Mouse (Mus musculus): ENCODE measurements at regions not wholly inside any gene's neighbourhood (a gene's known extent, or its start where the extent isn't known, plus 50 kb on each side); places are given as distances from the start of the nearest gene placed in this dataset.
A peak's percentile ranks its signal among the peaks of the same experiment; 100 is the strongest.

GRCm38 (mm10) chr3:66646251-66646650, 334.9 kb upstream of the Rsrc1 start:
- no peak overlapping the region for H3K4me3 ChIP-seq (ENCODE audit: low read depth, low read length)
- H3K36me3 ChIP-seq (ENCODE audit: control insufficient read depth, insufficient read depth, low read length), result no peaks in the 10 kb centered on the region
- H3K4me2 ChIP-seq (ENCODE audit: low read length), result no peak overlapping the region
- H3K4me1 ChIP-seq (replicated peaks; ENCODE audit: control insufficient read depth, insufficient read depth, low read length), result 0 out of 2 replicates have a peak, but pooled peaks cover 6% of the 10 kb centered on the region
- DNase-seq (ENCODE audit: low spot score) (no peak), ATAC-seq (replicated peaks; ENCODE audit: low FRiP score, low TSS enrichment, low read depth) (no peak)
- 17% methylated on average over 4 of the region's 4 CpGs for WGBS
- no peaks in the 10 kb centered on the region for H3K9me3 ChIP-seq (ENCODE audit: control insufficient read depth, low read length)
- H3K27ac ChIP-seq (ENCODE audit: low read depth), result no peak overlapping the region
- H3K27me3 ChIP-seq (replicated peaks; ENCODE audit: control insufficient read depth, insufficient read depth, low read length), result no peaks in the 10 kb centered on the region
- H3K9ac ChIP-seq (ENCODE audit: low read length), result no peak overlapping the region

GRCm38 (mm10) chr3:66649271-66649670, 331.9 kb upstream of the Rsrc1 start:
- H3K4me2 ChIP-seq (ENCODE audit: low read length), result no peak overlapping the region
- no peak overlapping the region for H3K4me3 ChIP-seq (ENCODE audit: low read depth, low read length)
- H3K4me1 ChIP-seq (replicated peaks; ENCODE audit: control insufficient read depth, insufficient read depth, low read length), result 0 out of 2 replicates have a peak, but pooled peaks cover 6% of the 10 kb centered on the region
- DNase-seq (ENCODE audit: low spot score) (no peak), ATAC-seq (replicated peaks; ENCODE audit: low FRiP score, low TSS enrichment, low read depth) (no peak)
- 94% methylated on average over 4 of the region's 4 CpGs for WGBS
- no peaks in the 10 kb centered on the region for H3K36me3 ChIP-seq (ENCODE audit: control insufficient read depth, insufficient read depth, low read length)
- H3K9me3 ChIP-seq (ENCODE audit: control insufficient read depth, low read length), result no peaks in the 10 kb centered on the region
- no peak overlapping the region for H3K9ac ChIP-seq (ENCODE audit: low read length)
- H3K27me3 ChIP-seq (replicated peaks; ENCODE audit: control insufficient read depth, insufficient read depth, low read length), result no peaks in the 10 kb centered on the region
- no peak overlapping the region for H3K27ac ChIP-seq (ENCODE audit: low read depth)

GRCm38 (mm10) chr3:66650076-66650748, 331.0 kb upstream of the Rsrc1 start:
- ATAC-seq (replicated peaks; ENCODE audit: low FRiP score, low TSS enrichment, low read depth) (peak; percentile 83), DNase-seq (ENCODE audit: low spot score) (peak; percentile 60)
- H3K9ac ChIP-seq (ENCODE audit: low read length), result no peak overlapping the region
- H3K27me3 ChIP-seq (replicated peaks; ENCODE audit: control insufficient read depth, insufficient read depth, low read length), result no peaks in the 10 kb centered on the region
- no peaks in the 10 kb centered on the region for H3K36me3 ChIP-seq (ENCODE audit: control insufficient read depth, insufficient read depth, low read length)
- 0 out of 2 replicates have a peak, but pooled peaks cover 6% of the 10 kb centered on the region for H3K4me1 ChIP-seq (replicated peaks; ENCODE audit: control insufficient read depth, insufficient read depth, low read length)
- peak overlapping the region; percentile 9 for H3K4me2 ChIP-seq (ENCODE audit: low read length)
- H3K9me3 ChIP-seq (ENCODE audit: control insufficient read depth, low read length), result no peaks in the 10 kb centered on the region
- 38% methylated on average over 15 of the region's 15 CpGs for WGBS
- no peak overlapping the region for H3K27ac ChIP-seq (ENCODE audit: low read depth)
- no peak overlapping the region for H3K4me3 ChIP-seq (ENCODE audit: low read depth, low read length)

- DNase-seq (ENCODE audit: low spot score) (no peak), ATAC-seq (replicated peaks; ENCODE audit: low FRiP score, low TSS enrichment, low read depth) (peak; percentile 62)
- no peak overlapping the region for H3K4me3 ChIP-seq (ENCODE audit: low read depth, low read length)
- WGBS, result 36% methylated on average over 16 of the region's 16 CpGs
- no peak overlapping the region for H3K9ac ChIP-seq (ENCODE audit: low read length)
- no peaks in the 10 kb centered on the region for H3K27me3 ChIP-seq (replicated peaks; ENCODE audit: control insufficient read depth, insufficient read depth, low read length)
- H3K4me2 ChIP-seq (ENCODE audit: low read length), result peak overlapping the region; percentile 9
- no peaks in the 10 kb centered on the region for H3K9me3 ChIP-seq (ENCODE audit: control insufficient read depth, low read length)
- H3K27ac ChIP-seq (ENCODE audit: low read depth), result no peak overlapping the region
- 0 out of 2 replicates have a peak, but pooled peaks cover 6% of the 10 kb centered on the region for H3K4me1 ChIP-seq (replicated peaks; ENCODE audit: control insufficient read depth, insufficient read depth, low read length)
- H3K36me3 ChIP-seq (ENCODE audit: control insufficient read depth, insufficient read depth, low read length), result no peaks in the 10 kb centered on the region
These were observed 330.3 kb upstream of the Rsrc1 start for GRCm38 (mm10) chr3:66650749-66651472.

- Histone ChIP-seq H3K27me3 (replicated peaks; ENCODE audit: control insufficient read depth, insufficient read depth, low read length) (no peaks in the 10 kb centered on the region), H3K4me3 (ENCODE audit: low read depth, low read length) (no peak overlapping the region), H3K4me1 (replicated peaks; ENCODE audit: control insufficient read depth, insufficient read depth, low read length) (0 out of 2 replicates have a peak, but pooled peaks cover 6% of the 10 kb centered on the region), H3K36me3 (ENCODE audit: control insufficient read depth, insufficient read depth, low read length) (no peaks in the 10 kb centered on the region), H3K9ac (ENCODE audit: low read length) (no peak overlapping the region), H3K9me3 (ENCODE audit: control insufficient read depth, low read length) (no peaks in the 10 kb centered on the region), H3K27ac (ENCODE audit: low read depth) (no peak overlapping the region), H3K4me2 (ENCODE audit: low read length) (no peak overlapping the region)
- WGBS, result 92% methylated on average over 7 of the region's 7 CpGs
- DNase-seq (ENCODE audit: low spot score) (no peak), ATAC-seq (replicated peaks; ENCODE audit: low FRiP score, low TSS enrichment, low read depth) (no peak)
These were observed 328.9 kb upstream of the Rsrc1 start for GRCm38 (mm10) chr3:66652139-66652846.

GRCm38 (mm10) chr3:66653961-66654360, 327.2 kb upstream of the Rsrc1 start:
- no peak for DNase-seq (ENCODE audit: low spot score)
- no peak overlapping the region for H3K4me3 ChIP-seq (ENCODE audit: low read depth, low read length)

GRCm38 (mm10) chr3:66654860-66655259, 326.3 kb upstream of the Rsrc1 start:
- Histone ChIP-seq H3K4me1 (replicated peaks; ENCODE audit: control insufficient read depth, insufficient read depth, low read length) (0 out of 2 replicates have a peak, but pooled peaks cover 6% of the 10 kb centered on the region), H3K36me3 (ENCODE audit: control insufficient read depth, insufficient read depth, low read length) (no peaks in the 10 kb centered on the region), H3K9ac (ENCODE audit: low read length) (no peak overlapping the region), H3K27me3 (replicated peaks; ENCODE audit: control insufficient read depth, insufficient read depth, low read length) (no peaks in the 10 kb centered on the region), H3K4me3 (ENCODE audit: low read depth, low read length) (no peak overlapping the region), H3K9me3 (ENCODE audit: control insufficient read depth, low read length) (no peaks in the 10 kb centered on the region), H3K27ac (ENCODE audit: low read depth) (no peak overlapping the region), H3K4me2 (ENCODE audit: low read length) (no peak overlapping the region)
- no peak for ATAC-seq (replicated peaks; ENCODE audit: low FRiP score, low TSS enrichment, low read depth)
- DNase-seq (ENCODE audit: low spot score), result no peak
- WGBS, result 55% methylated on average over 1 of the region's 1 CpGs

More at GRCm38 (mm10) chr3:66653961-66654360, 327.2 kb upstream of the Rsrc1 start:
- 80% methylated on average over 2 of the region's 2 CpGs for WGBS
- Histone ChIP-seq H3K4me1 (replicated peaks; ENCODE audit: control insufficient read depth, insufficient read depth, low read length) (0 out of 2 replicates have a peak, but pooled peaks cover 6% of the 10 kb centered on the region), H3K4me2 (ENCODE audit: low read length) (no peak overlapping the region), H3K9me3 (ENCODE audit: control insufficient read depth, low read length) (no peaks in the 10 kb centered on the region), H3K27ac (ENCODE audit: low read depth) (no peak overlapping the region), H3K9ac (ENCODE audit: low read length) (no peak overlapping the region), H3K36me3 (ENCODE audit: control insufficient read depth, insufficient read depth, low read length) (no peaks in the 10 kb centered on the region), H3K27me3 (replicated peaks; ENCODE audit: control insufficient read depth, insufficient read depth, low read length) (no peaks in the 10 kb centered on the region)
- ATAC-seq (replicated peaks; ENCODE audit: low FRiP score, low TSS enrichment, low read depth), result no peak

- Histone ChIP-seq H3K4me2 (ENCODE audit: low read length) (no peak overlapping the region), H3K4me3 (ENCODE audit: low read depth, low read length) (no peak overlapping the region), H3K27me3 (replicated peaks; ENCODE audit: control insufficient read depth, insufficient read depth, low read length) (no peaks in the 10 kb centered on the region), H3K27ac (ENCODE audit: low read depth) (no peak overlapping the region), H3K9ac (ENCODE audit: low read length) (no peak overlapping the region), H3K4me1 (replicated peaks; ENCODE audit: control insufficient read depth, insufficient read depth, low read length) (no peaks in the 10 kb centered on the region), H3K9me3 (ENCODE audit: control insufficient read depth, low read length) (no peaks in the 10 kb centered on the region), H3K36me3 (ENCODE audit: control insufficient read depth, insufficient read depth, low read length) (no peaks in the 10 kb centered on the region)
- no peak for ATAC-seq (replicated peaks; ENCODE audit: low FRiP score, low TSS enrichment, low read depth)
- WGBS, result 78% methylated on average over 5 of the region's 5 CpGs
- no peak for DNase-seq (ENCODE audit: low spot score)
These were observed 324.7 kb upstream of the Rsrc1 start for GRCm38 (mm10) chr3:66656458-66656857.
